Mouse (Mus musculus) left cerebral cortex, adult 11 months (tissue): ENCODE measurements around the gene Nalcn.

Experiments used
- DNase-seq: peaks from one replicate; pipeline ENCODE4 v3.0.0; 2022; ENCODE audit warnings: low spot score

Nalcn gene

DNA sequence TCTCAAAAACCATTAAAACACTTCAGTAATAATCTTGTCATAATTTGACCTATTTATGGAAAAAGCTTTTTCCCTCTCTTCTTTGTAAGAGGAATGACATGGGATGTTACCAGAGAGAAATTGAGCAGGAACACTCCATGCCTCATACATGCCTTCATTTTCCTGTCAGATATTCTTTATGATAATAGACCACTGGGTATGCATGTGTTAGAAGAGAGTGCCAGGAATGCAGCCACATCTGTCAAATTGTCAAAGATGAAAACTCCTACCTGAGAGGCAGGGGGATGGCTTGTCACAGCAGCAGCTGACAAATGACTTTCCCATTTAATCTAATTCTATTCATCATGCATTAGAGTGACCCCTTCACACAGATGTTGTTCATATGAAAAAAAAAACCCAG lies 131.4 kb downstream of the Nalcn start:
- DNase-seq: no peak

DNA sequence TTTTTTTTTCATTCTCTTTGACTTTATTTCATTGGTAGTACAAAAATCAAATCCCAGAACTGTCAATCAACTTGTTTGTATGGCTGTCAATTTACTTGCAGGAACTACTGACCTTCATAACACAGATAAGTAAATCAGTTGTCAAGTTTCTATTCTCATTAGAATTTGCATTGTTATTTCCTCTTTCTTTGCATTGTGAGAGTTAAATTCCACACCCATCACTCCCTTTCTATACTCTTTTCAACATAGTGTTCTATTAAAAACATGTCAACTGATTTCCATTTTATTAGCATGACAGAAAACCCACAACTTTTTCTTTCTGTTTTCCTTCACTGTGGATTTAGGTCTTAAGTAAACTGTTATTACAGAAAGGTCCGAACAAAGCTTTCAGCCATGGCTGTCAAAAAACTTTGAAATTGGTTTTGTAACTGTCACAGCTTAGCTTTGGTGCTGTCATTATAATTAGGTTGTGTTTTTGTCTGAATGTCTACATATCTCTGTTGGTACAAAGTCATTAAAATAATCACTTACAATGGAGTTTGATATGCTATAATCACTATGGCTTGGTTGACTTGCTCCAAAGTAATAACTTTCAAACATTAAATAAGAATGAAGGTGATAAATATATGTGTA lies 138.3 kb downstream of the Nalcn start:
- DNase-seq: no peak

DNA sequence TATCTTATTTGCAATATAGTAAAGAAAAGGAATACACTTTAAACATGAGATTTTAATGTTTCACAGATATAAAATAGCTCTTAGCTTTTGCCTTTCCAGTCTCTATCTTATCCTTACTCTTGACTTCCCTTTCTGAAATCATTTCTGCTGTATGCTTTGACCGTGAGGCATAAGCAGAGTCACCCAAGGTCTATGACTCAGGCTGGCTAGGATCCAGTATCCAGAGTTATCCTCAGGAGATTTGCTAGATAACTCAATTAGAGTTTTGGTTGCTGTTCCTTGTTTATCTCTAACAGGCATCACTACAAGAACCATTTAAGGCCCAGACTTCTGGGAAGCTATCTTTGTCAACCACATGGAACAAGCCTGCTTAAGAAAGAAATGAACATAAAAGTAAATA lies 164.9 kb downstream of the Nalcn start:
- DNase-seq: no peak

- no peak for DNase-seq
These were observed 180.9 kb downstream of the Nalcn start for GRCm38 (mm10) chr14:123446031-123446430.

DNA sequence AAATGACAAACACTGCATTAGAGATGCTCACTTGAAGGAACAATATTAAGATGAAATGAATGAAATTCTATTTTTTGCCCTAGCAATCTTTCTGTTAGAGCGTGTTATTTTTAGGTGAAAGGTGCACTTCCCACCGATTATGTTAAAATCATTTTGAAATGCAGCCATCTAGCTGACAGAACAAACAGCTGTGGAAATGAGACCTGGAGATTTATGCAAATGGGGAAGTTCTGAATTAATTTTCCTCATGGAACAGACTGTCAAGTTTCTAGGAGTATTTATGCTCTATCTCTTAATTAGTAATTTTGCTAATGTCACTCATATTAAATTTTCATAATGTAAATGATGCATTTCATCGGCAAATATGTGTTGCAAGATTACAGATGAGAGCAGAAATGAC lies 191.4 kb downstream of the Nalcn start:
- no peak for DNase-seq

- no peak for DNase-seq
These were observed 250.6 kb downstream of the Nalcn start for GRCm38 (mm10) chr14:123376167-123376855.

- no peak for DNase-seq
These were observed 255.4 kb downstream of the Nalcn start for GRCm38 (mm10) chr14:123371522-123371921.

DNA sequence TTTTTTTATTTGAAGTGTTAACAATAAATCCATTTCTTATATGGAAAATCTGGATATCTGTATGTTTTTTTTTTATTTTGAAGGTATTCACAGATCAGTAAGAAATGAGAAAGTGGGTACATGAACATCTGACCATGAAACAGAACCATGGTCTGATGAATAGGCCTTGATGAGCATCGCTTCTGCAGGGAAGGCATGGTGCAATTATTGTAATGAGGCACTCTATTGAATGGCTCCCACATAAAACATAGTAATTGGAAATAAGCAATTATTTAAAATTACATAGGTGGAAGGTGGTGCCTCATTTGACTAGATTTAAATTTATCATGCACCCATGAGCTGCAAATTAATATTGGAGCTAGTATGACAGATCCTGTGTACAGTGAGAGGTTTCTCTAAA lies 267.3 kb downstream of the Nalcn start:
- DNase-seq: no peak

- DNase-seq: no peak
These were observed 274.0 kb downstream of the Nalcn start for GRCm38 (mm10) chr14:123352973-123353372.

- DNase-seq: no peak
These were observed 295.1 kb downstream of the Nalcn start for GRCm38 (mm10) chr14:123331841-123332240.

DNA sequence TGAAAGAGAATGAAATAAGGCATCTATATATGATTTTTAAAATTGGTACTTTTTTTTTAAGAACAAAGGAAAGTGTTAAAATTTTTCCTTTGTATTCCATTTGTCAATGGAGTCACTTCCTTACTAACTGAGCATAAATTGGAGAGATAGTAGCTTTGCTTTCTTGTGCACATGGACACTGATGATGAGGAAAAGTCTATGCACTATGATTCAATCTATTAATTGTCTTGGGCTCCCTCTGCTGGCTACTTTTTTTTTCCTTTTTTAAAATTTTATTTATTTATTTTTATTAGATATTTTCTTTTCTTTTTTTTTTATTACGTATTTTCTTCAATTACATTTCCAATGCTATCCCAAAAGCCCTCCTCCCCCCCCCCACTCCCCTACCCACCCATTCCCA lies 312.6 kb downstream of the Nalcn start:
- DNase-seq: no peak

DNA sequence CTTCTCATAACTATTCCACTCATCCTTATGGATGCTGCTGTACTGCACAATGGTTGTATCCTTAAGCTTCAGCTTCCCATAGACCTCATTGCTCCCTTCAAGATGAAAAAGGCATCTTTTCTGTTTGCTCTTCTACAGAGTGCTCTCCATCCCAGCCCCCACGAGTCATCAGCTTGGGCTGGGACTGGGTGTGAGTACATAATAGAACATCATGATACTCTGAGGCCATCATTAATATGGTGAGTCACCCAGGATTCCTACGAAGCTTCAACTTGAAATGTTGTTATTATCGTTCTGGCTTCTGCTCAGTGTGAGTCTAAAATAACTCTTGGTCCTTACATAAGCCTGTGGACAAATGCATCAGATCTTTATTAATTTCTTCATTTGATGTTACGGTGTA lies 314.6 kb downstream of the Nalcn start:
- peak; percentile 7 for DNase-seq

GRCm38 (mm10) chr14:123296068-123296467 lies 330.9 kb downstream of the Nalcn start:
- no peak for DNase-seq

DNA sequence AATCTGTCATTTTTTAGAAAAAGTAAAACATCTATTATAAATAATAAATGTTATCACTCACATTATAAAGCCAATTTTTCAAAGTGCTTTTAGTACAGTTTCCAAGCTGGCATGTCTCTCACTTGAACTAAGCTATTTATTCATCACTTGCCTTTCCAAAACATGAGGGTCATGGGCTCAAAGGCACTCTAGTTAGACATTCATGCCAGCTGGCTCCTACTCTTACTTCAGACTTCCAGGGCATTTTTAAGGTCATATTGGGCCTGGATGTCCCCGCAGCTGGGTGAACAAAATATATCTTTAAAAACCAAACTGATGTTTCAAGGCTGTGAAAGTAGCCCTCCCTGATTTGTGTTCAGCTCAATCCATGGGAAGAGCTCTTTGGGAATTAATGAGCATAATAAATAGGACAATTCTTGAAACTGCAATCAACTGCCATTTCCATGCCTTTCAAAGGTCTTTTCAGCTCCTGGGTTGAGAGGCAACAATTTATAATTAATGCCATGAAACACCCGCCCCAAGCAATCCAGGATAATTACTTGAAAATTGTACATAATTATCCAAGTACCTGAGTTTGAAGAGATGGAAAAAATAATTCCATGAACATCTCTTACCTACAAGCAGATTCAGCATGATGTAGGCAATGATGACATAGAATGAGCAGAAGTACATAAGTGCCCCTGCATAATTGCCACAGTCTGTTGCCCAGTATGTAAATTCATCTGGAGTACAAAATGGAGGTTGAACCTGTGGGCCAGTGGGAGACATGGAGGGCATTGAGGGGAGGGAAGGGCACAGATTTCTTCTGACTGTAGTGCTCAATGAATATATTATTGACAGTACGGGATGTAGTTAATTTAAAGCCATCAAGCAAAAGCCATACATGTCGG lies 335.6 kb downstream of the Nalcn start:
- no peak for DNase-seq

DNA sequence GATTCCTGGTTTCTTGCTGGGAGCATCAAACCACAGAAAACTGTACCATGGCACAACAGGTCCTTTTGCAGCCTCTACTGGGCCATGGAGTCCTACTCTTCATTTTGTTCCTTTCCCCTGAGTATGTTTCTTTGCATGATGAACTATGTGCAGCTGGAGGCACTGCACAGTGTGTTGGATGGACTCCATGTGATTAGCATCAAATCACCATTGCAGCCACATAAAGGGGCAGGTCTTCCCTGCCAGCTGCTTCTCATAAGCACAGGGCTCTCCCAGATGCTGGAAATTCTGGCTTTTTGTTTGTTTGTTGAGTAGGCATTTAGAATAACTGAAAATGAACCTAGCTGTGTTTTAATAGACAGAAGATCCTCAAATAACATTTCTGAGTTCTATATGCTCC lies 344.8 kb downstream of the Nalcn start:
- no peak for DNase-seq

- no peak for DNase-seq
These were observed 354.8 kb downstream of the Nalcn start for GRCm38 (mm10) chr14:123272121-123272520.

- DNase-seq: no peak
These were observed 386.2 kb downstream of the Nalcn start for GRCm38 (mm10) chr14:123240738-123241137.

DNA sequence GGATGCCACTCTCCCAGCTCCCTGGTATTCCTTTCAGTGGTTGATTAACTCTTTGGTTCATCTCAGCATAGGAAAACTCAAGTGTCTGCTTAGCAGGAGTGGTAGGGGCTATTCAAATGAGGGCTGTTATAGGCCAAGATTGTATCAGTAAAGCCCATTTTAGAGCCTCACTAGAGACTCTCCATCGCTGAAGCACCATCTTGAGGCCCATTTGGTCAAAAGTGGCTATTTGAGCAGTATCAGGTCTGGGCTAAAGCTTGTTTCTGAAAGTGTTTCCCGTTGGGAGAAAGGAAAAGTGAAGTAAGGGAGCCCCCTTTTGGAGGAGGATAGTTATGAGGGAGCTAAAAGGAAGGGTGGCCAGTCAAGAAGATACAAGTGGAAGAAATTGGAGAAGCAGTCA lies 387.0 kb downstream of the Nalcn start:
- DNase-seq: peak; percentile 22

DNA sequence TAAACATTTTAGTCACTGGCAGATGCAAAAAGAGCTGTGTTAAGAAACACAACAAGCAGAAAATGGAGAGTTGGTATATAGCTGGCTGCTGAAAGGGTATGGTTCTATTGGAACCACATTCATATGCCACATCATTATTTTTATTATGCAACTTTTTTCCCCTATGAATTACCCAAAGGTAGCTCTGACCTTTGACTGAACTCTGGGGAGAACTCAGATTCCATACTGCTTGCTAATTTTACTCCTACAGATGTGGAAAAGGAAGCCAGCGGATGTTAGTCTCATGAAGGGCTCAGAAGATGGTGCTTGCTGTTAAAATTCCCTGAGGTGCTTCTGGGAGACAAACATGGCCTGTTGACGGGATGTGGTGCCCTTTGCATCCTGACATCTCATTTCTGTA lies 389.9 kb downstream of the Nalcn start:
- DNase-seq: no peak

DNA sequence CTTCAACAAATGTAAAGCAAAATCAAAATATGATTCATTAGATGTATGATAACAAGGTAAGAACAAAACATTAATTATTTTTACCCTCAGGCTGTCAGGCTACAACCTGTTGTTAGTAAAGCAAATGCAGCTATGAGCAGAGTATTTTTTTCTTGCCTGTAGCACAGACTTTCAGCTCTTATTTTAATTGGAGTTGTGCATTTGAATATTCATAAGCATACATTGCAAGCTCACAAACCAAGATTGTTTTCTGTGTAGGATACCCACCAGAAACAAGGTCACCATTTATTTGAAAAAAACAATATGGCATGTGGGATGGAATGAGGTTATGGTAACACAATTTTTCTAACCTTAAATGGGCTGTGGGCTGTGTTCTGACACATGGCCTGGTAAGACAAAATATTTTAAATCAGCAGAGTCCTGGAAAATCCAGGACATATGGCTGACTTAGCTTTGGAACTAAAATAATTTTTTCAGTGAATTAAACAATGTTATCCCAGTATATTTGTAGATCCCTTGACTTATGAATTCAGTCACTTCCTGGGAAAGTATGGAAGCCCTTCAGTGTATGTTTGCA lies 394.2 kb downstream of the Nalcn start:
- no peak for DNase-seq
